Mouse (Mus musculus) midbrain, embryonic 16.5 days (tissue): ENCODE data around the gene L1cam. TPM values are rescaled to one million over a fixed set of nuclear protein-coding genes. Genes with fewer than 3 reads are reported as not detected.
A peak's percentile ranks its signal among the peaks of the same experiment; 100 is the strongest.

ENCODE experiments used
- ATAC-seq: fragments of 200-750 bp; cut with Nextera tagmentation; 2 replicates; pipeline ENCODE4 v1.8.0; 2017; ENCODE audit warnings: moderate TSS enrichment
- H3K27ac ChIP-seq: fragments of 300-500 bp; sonication (generic); 2 replicates; pipeline ENCODE4 v1.5.1; 2014; ENCODE audit warnings: mild to moderate bottlenecking, low read length, mixed read lengths
- H3K27me3 ChIP-seq: fragments of 300-500 bp; sonication (generic); 2 replicates; pipeline ENCODE4 v1.6.1; 2014; ENCODE audit warnings: low read depth, low read length, mixed read lengths; ENCODE audit not compliant: control insufficient read depth, insufficient read depth
- H3K36me3 ChIP-seq: fragments of 300-500 bp; sonication (generic); 2 replicates; pipeline ENCODE4 v1.6.1; 2014; ENCODE audit warnings: mild to moderate bottlenecking, low read length, moderate library complexity, mixed read lengths; ENCODE audit not compliant: control insufficient read depth, insufficient read depth
- H3K4me1 ChIP-seq: fragments of 300-500 bp; sonication (generic); 2 replicates; pipeline ENCODE4 v1.6.1; 2014; ENCODE audit warnings: mild to moderate bottlenecking, low read length, mixed read lengths; ENCODE audit not compliant: control insufficient read depth, insufficient read depth
- H3K4me2 ChIP-seq: fragments of 300-500 bp; sonication (generic); 2 replicates; pipeline ENCODE4 v1.6.1; 2014; ENCODE audit warnings: mild to moderate bottlenecking, low read length, mixed read lengths
- H3K4me3 ChIP-seq: fragments of 300-500 bp; sonication (generic); 2 replicates; pipeline ENCODE4 v1.5.1; 2014; ENCODE audit warnings: low read depth, mild to moderate bottlenecking, low read length, moderate library complexity, mixed read lengths
- H3K9ac ChIP-seq: fragments of 300-500 bp; sonication (generic); 2 replicates; pipeline ENCODE4 v1.6.1; 2014; ENCODE audit warnings: low read depth, low read length, mixed read lengths
- H3K9me3 ChIP-seq: fragments of 300-500 bp; sonication (generic); replicated peaks from 2 replicates; pipeline ENCODE4 v1.6.1; 2014; ENCODE audit warnings: mild to moderate bottlenecking, low read length, mixed read lengths; ENCODE audit not compliant: control insufficient read depth, poor library complexity, severe bottlenecking
- WGBS: fragments of 180-500 bp; shearing (Covaris S2); extraction: QIAGEN DNeasy Blood & Tissue Kit; methylation state at CpG from one replicate; pipeline ENCODE4 v1.1.7; 2014; 5-methylcytosine and 5-hydroxymethylcytosine counted together
- polyA plus RNA-seq: library from polyadenylated mRNA; unstranded; fragments of >200 nt; fragmentation: Nextera tagmentation; extraction: Ambion mirVana; gene quantifications from 2 replicates; pipeline ENCODE4 v1.2.1, GENCODE M21; 2015

The L1cam gene
- polyA plus RNA-seq, 1 experiment from 2014 or later = 134 TPM

GRCm38 (mm10) chrX:73918631-73919030, 22.7 kb upstream of the L1cam start:
- H3K27ac ChIP-seq = no peak overlapping the region
- H3K36me3 ChIP-seq = 0 out of 2 replicates have a peak, but pooled peaks cover 2% of the 10 kb centered on the region
- H3K27me3 ChIP-seq = no peaks in the 10 kb centered on the region
- H3K4me2 ChIP-seq = no peak overlapping the region
- 92% methylated on average over 5 of the region's 5 CpGs for WGBS
- no peaks in the 10 kb centered on the region for H3K9me3 ChIP-seq
- no peak overlapping the region for H3K4me3 ChIP-seq
- H3K4me1 ChIP-seq = peaks cover 7% of the 10 kb centered on the region
- no peak overlapping the region for H3K9ac ChIP-seq
- no peak for ATAC-seq

GRCm38 (mm10) chrX:73916945-73917344, 21.0 kb upstream of the L1cam start:
- WGBS = 71% methylated on average over 8 of the region's 8 CpGs

GRCm38 (mm10) chrX:73914827-73915703, 19.2 kb upstream of the L1cam start:
- 28% methylated on average over 31 of the region's 31 CpGs for WGBS
- H3K9ac ChIP-seq = peak overlapping the region; percentile 48
- H3K36me3 ChIP-seq = 0 out of 2 replicates have a peak, but pooled peaks cover 2% of the 10 kb centered on the region
- peak overlapping the region; percentile 26 for H3K4me3 ChIP-seq
- H3K4me2 ChIP-seq = peak overlapping the region; percentile 50
- H3K27me3 ChIP-seq = no peaks in the 10 kb centered on the region
- 0 out of 2 replicates have a peak, but pooled peaks cover 2% of the 10 kb centered on the region for H3K4me1 ChIP-seq
- peak overlapping the region; percentile 78 for H3K27ac ChIP-seq
- H3K9me3 ChIP-seq = no peaks in the 10 kb centered on the region
- ATAC-seq = peak; percentile 98

More at GRCm38 (mm10) chrX:73916945-73917344, 21.0 kb upstream of the L1cam start:
- H3K27me3 ChIP-seq = no peaks in the 10 kb centered on the region
- no peak overlapping the region for H3K4me2 ChIP-seq
- H3K4me1 ChIP-seq = peaks cover 7% of the 10 kb centered on the region
- no peak overlapping the region for H3K27ac ChIP-seq
- no peaks in the 10 kb centered on the region for H3K9me3 ChIP-seq
- H3K36me3 ChIP-seq = 0 out of 2 replicates have a peak, but pooled peaks cover 2% of the 10 kb centered on the region
- ATAC-seq = no peak
- no peak overlapping the region for H3K9ac ChIP-seq
- no peak overlapping the region for H3K4me3 ChIP-seq

- 95% methylated on average over 2 of the region's 2 CpGs for WGBS
- ATAC-seq = no peak
- no peak overlapping the region for H3K9ac ChIP-seq
- H3K4me1 ChIP-seq = 0 out of 2 replicates have a peak, but pooled peaks cover 2% of the 10 kb centered on the region
- H3K4me2 ChIP-seq = no peak overlapping the region; the same call in 1 of the 2 replicates
- no peak overlapping the region for H3K4me3 ChIP-seq
- H3K36me3 ChIP-seq = no peaks in the 10 kb centered on the region
- H3K9me3 ChIP-seq = no peaks in the 10 kb centered on the region
- H3K27me3 ChIP-seq = no peaks in the 10 kb centered on the region
- no peak overlapping the region for H3K27ac ChIP-seq
These were observed 15.7 kb upstream of the L1cam start for GRCm38 (mm10) chrX:73911588-73911987.

GRCm38 (mm10) chrX:73911156-73911555, 15.3 kb upstream of the L1cam start:
- 23% methylated on average over 20 of the region's 26 CpGs for WGBS
- Histone ChIP-seq H3K27ac (no peak overlapping the region), H3K27me3 (no peaks in the 10 kb centered on the region), H3K4me1 (0 out of 2 replicates have a peak, but pooled peaks cover 2% of the 10 kb centered on the region), H3K36me3 (no peaks in the 10 kb centered on the region), H3K4me3 (no peak overlapping the region; the same call in 1 of the 2 replicates), H3K9me3 (no peaks in the 10 kb centered on the region), H3K9ac (no peak overlapping the region), H3K4me2 (peak overlapping the region; percentile 32)
- no peak for ATAC-seq

- no peak overlapping the region for H3K4me2 ChIP-seq
- no peak overlapping the region for H3K27ac ChIP-seq
- ATAC-seq = no peak
- H3K4me1 ChIP-seq = 0 out of 2 replicates have a peak, but pooled peaks cover 2% of the 10 kb centered on the region
- H3K9me3 ChIP-seq = no peaks in the 10 kb centered on the region
- H3K27me3 ChIP-seq = no peaks in the 10 kb centered on the region
- no peak overlapping the region for H3K4me3 ChIP-seq
- H3K36me3 ChIP-seq = no peaks in the 10 kb centered on the region
- H3K9ac ChIP-seq = no peak overlapping the region
These were observed 14.5 kb upstream of the L1cam start for GRCm38 (mm10) chrX:73910451-73910850.

- Histone ChIP-seq H3K9ac (no peak overlapping the region), H3K27ac (no peak overlapping the region), H3K9me3 (no peaks in the 10 kb centered on the region), H3K4me3 (no peak overlapping the region), H3K4me2 (no peak overlapping the region), H3K36me3 (no peaks in the 10 kb centered on the region), H3K27me3 (no peaks in the 10 kb centered on the region), H3K4me1 (0 out of 2 replicates have a peak, but pooled peaks cover 2% of the 10 kb centered on the region)
- no peak for ATAC-seq
- WGBS = 68% methylated on average over 1 of the region's 1 CpGs
These were observed 14.1 kb upstream of the L1cam start for GRCm38 (mm10) chrX:73910049-73910448.

GRCm38 (mm10) chrX:73897959-73898358, 2.1 kb upstream of the L1cam start:
- Histone ChIP-seq H3K27ac (no peak overlapping the region), H3K4me2 (no peak overlapping the region), H3K36me3 (no peaks in the 10 kb centered on the region), H3K4me3 (no peak overlapping the region), H3K27me3 (no peaks in the 10 kb centered on the region), H3K4me1 (no peaks in the 10 kb centered on the region), H3K9me3 (no peaks in the 10 kb centered on the region), H3K9ac (no peak overlapping the region)
- 76% methylated on average over 3 of the region's 3 CpGs for WGBS
- no peak for ATAC-seq

GRCm38 (mm10) chrX:73892833-73893232, 3.1 kb downstream of the L1cam start:
- Histone ChIP-seq H3K27ac (no peak overlapping the region), H3K4me1 (no peaks in the 10 kb centered on the region), H3K36me3 (no peaks in the 10 kb centered on the region), H3K4me3 (no peak overlapping the region), H3K9ac (no peak overlapping the region), H3K27me3 (no peaks in the 10 kb centered on the region), H3K4me2 (no peak overlapping the region), H3K9me3 (no peaks in the 10 kb centered on the region)
- 90% methylated on average over 14 of the region's 14 CpGs for WGBS
- no peak for ATAC-seq
